In genomic region chrX:36115171-36115570, GRCm38 (mm10) we compare ENCODE assay signal across 25 mouse cellular contexts. TPM values are rescaled to one million over a fixed set of nuclear protein-coding genes. Genes with fewer than 3 reads are reported as not detected.
DNase-seq lines count a peak whose midpoint lies in the region; ATAC-seq and TF ChIP-seq lines count a peak whose summit lies in the region.
"Had no signal": no experiment of that assay in that cellular context is flagged by ENCODE, and none has a peak within 500 bp of the region (broad histone marks: within the 10 kb centered on the region; RNA-seq: fewer than 3 reads in every experiment).

No protein-coding gene starts in this region.

- H3K9ac ChIP-seq in lung, postnatal 0 days (replicated peaks; ENCODE audit: low read depth), result no peak overlapping the region
- H3K9ac ChIP-seq in hindbrain, embryonic 16.5 days (ENCODE audit: low read depth, low read length), result no peak overlapping the region
- no peak overlapping the region for H3K9ac ChIP-seq in liver, embryonic 12.5 days
- H3K9ac ChIP-seq: embryonic facial prominence, embryonic 13.5 days; forebrain, postnatal 0 days; hindbrain, embryonic 12.5 days; hindbrain, embryonic 15.5 days had no signal

- H3ac ChIP-seq in myocyte (ENCODE audit: control insufficient read depth, insufficient read length), result no peak overlapping the region

- H3K4me3 ChIP-seq in lung, postnatal 0 days (ENCODE audit: low read depth, low read length), result no peak overlapping the region
- H3K4me3 ChIP-seq in myocyte, result peak overlapping the region; percentile 4
- no peak overlapping the region for H3K4me3 ChIP-seq in hindbrain, embryonic 16.5 days (ENCODE audit: low read length)
- no peak overlapping the region for H3K4me3 ChIP-seq in liver, embryonic 12.5 days
- H3K4me3 ChIP-seq: embryonic facial prominence, embryonic 10.5 days; embryonic facial prominence, embryonic 13.5 days; gastrocnemius, adult 2 months; hindbrain, embryonic 12.5 days; hindbrain, embryonic 15.5 days had no signal

- peaks cover 32% of the 10 kb centered on the region for H3K79me2 ChIP-seq in myocyte (ENCODE audit: control insufficient read depth, insufficient read depth)

- WGBS in lung, postnatal 0 days, result 74% methylated on average over 4 of the region's 4 CpGs
- WGBS in hindbrain, embryonic 16.5 days, result 82% methylated on average over 4 of the region's 4 CpGs
- WGBS in liver, embryonic 12.5 days (ENCODE audit: insufficient replicate concordance), result 67% methylated on average over 4 of the region's 4 CpGs

- no peaks in the 10 kb centered on the region for H3K4me1 ChIP-seq in lung, postnatal 0 days (ENCODE audit: insufficient read depth, low read depth, low read length)
- no peaks in the 10 kb centered on the region for H3K4me1 ChIP-seq in hindbrain, embryonic 16.5 days (ENCODE audit: control insufficient read depth, insufficient read depth, low read depth, low read length)
- no peaks in the 10 kb centered on the region for H3K4me1 ChIP-seq in liver, embryonic 12.5 days
- H3K4me1 ChIP-seq: embryonic facial prominence, embryonic 10.5 days; embryonic facial prominence, embryonic 13.5 days; hindbrain, embryonic 12.5 days; hindbrain, embryonic 15.5 days had no signal

- ATAC-seq in lung, postnatal 0 days, result no peak
- no peak for ATAC-seq in hindbrain, embryonic 16.5 days
- no peak for ATAC-seq in liver, embryonic 12.5 days
- ATAC-seq: forebrain, embryonic 14.5 days; forebrain, postnatal 0 days; inflammation-experienced regulatory T-cells, adult 6 months; intestine, embryonic 16.5 days had no signal

- H3K36me3 ChIP-seq in lung, postnatal 0 days (ENCODE audit: insufficient read depth, low read length), result no peaks in the 10 kb centered on the region
- H3K36me3 ChIP-seq in myocyte (ENCODE audit: control insufficient read depth, insufficient read depth), result no peaks in the 10 kb centered on the region
- H3K36me3 ChIP-seq in hindbrain, embryonic 16.5 days (ENCODE audit: control insufficient read depth, insufficient read depth, low read length), result no peaks in the 10 kb centered on the region
- H3K36me3 ChIP-seq in liver, embryonic 12.5 days, result no peaks in the 10 kb centered on the region
- H3K36me3 ChIP-seq: embryonic facial prominence, embryonic 10.5 days; embryonic facial prominence, embryonic 13.5 days; hindbrain, embryonic 12.5 days; hindbrain, embryonic 15.5 days had no signal

- no peaks in the 10 kb centered on the region for H3K27me3 ChIP-seq in lung, postnatal 0 days (replicated peaks; ENCODE audit: insufficient read depth, low read length)
- no peaks in the 10 kb centered on the region for H3K27me3 ChIP-seq in myocyte (ENCODE audit: control insufficient read depth, insufficient read depth, insufficient read length)
- no peaks in the 10 kb centered on the region for H3K27me3 ChIP-seq in hindbrain, embryonic 16.5 days (replicated peaks; ENCODE audit: control insufficient read depth, insufficient read depth, low read length)
- peaks cover 26% of the 10 kb centered on the region for H3K27me3 ChIP-seq in liver, embryonic 12.5 days (replicated peaks)
- H3K27me3 ChIP-seq: hindbrain, embryonic 12.5 days; hindbrain, embryonic 15.5 days had no signal

- no peak for TF ChIP-seq EP300 in lung, postnatal 0 days (IDR thresholded peaks at IDR 0.05)

- no peaks in the 10 kb centered on the region for H3K9me3 ChIP-seq in lung, postnatal 0 days (ENCODE audit: low read length)
- H3K9me3 ChIP-seq in hindbrain, embryonic 16.5 days (ENCODE audit: control insufficient read depth, low read length), result no peaks in the 10 kb centered on the region
- no peaks in the 10 kb centered on the region for H3K9me3 ChIP-seq in liver, embryonic 12.5 days (replicated peaks)
- H3K9me3 ChIP-seq: embryonic facial prominence, embryonic 10.5 days; embryonic facial prominence, embryonic 13.5 days; hindbrain, embryonic 12.5 days; hindbrain, embryonic 15.5 days had no signal

- no peak overlapping the region for H3K4me2 ChIP-seq in lung, postnatal 0 days (replicated peaks; ENCODE audit: low read depth, low read length)
- H3K4me2 ChIP-seq in myocyte (ENCODE audit: low read depth), result peak overlapping the region; percentile 75
- no peak overlapping the region for H3K4me2 ChIP-seq in hindbrain, embryonic 16.5 days (ENCODE audit: low read length)
- H3K4me2 ChIP-seq in liver, embryonic 12.5 days, result no peak overlapping the region
- H3K4me2 ChIP-seq: embryonic facial prominence, embryonic 13.5 days; heart, embryonic 11.5 days; hindbrain, embryonic 12.5 days; hindbrain, embryonic 15.5 days had no signal

- TF ChIP-seq CTCF in lung, postnatal 0 days (IDR thresholded peaks at IDR 0.05), result no peak

- TF ChIP-seq POLR2A in myocyte (IDR thresholded peaks at IDR 0.05; ENCODE audit: insufficient read length, low read depth), result no peak

- peak; percentile 26 for DNase-seq in lung, postnatal 0 days (ENCODE audit: low spot score)
- DNase-seq in lung, adult 18-20 months, result no peak
- DNase-seq in NIH3T3 (ENCODE audit: low read depth), result peak; percentile 61
- DNase-seq: adrenal gland, adult 2 months; adrenal gland, postnatal 14 days; cerebellum, adult 11-12 months; cerebellum, adult 8-10 months; cerebellum, postnatal 10 days; cerebellum, postnatal 36 days; embryo, embryonic 11 days; forebrain, postnatal 0 days; gastrocnemius, adult 2 months; gastrocnemius, postnatal 14 days; heart, adult 11 months had no signal

- no peak overlapping the region for H3K27ac ChIP-seq in lung, postnatal 0 days (ENCODE audit: low read length)
- H3K27ac ChIP-seq in hindbrain, embryonic 16.5 days (ENCODE audit: low read depth, low read length), result no peak overlapping the region
- no peak overlapping the region for H3K27ac ChIP-seq in liver, embryonic 12.5 days
- H3K27ac ChIP-seq: embryonic facial prominence, embryonic 10.5 days; embryonic facial prominence, embryonic 13.5 days; gastrocnemius, adult 2 months; hindbrain, embryonic 12.5 days; hindbrain, embryonic 15.5 days had no signal

TF ChIP-seq in myocyte, 11 proteins besides CTCF, POLR2A, EP300 and RAD21:
- TF ChIP-seq MAX (IDR thresholded peaks at IDR 0.05; ENCODE audit: low read depth), result no peak
- no peak for TF ChIP-seq E2F4 (IDR thresholded peaks at IDR 0.05; ENCODE audit: insufficient read depth)

RNA-seq across cellular contexts. Expression of gene Il13ra1, which starts 3.3 kb away (rescaled TPM):
- polyA plus RNA-seq in lung, postnatal 0 days (2015; fragmentation: Nextera tagmentation; extraction: Ambion mirVana), result 21.1 and 21.2 TPM in 2 replicates
- polyA plus RNA-seq in myocyte (2012; fragmentation: generic; extraction: Trizol), result 9.0 TPM
- 7.9 and 8.9 TPM in 2 replicates for polyA plus RNA-seq in hindbrain, embryonic 16.5 days (2015; fragmentation: Nextera tagmentation; extraction: Ambion mirVana)
- polyA plus RNA-seq in liver, embryonic 12.5 days (2016; fragmentation: Nextera tagmentation; extraction: Ambion mirVana), result 4.1 and 4.6 TPM in 2 replicates

Comparison
In these comparisons a context has a peak if more than half of its experiments do, and no peak if none do; other contexts are left out.
1. DNase-seq: peak in lung, postnatal 0 days (single experiment) and NIH3T3 (single experiment); none in lung, adult 18-20 months (0 of 2).